Mouse (Mus musculus): ENCODE measurements around the gene Mpp3. TPM values are rescaled to one million over a fixed set of nuclear protein-coding genes. Genes with fewer than 3 reads are reported as not detected.
A peak's percentile ranks its signal among the peaks of the same experiment; 100 is the strongest.

Gene Mpp3
- polyA plus RNA-seq, 1 experiment from 2014 or later, result 7.2 TPM

GRCm38 (mm10) chr11:101963043-101963442 lies 65.2 kb downstream of the Mpp3 start:
- Histone ChIP-seq H3K27me3 (replicated peaks) (peaks cover 61% of the 10 kb centered on the region), H3K9ac (no peak overlapping the region), H3K4me2 (peak overlapping the region; percentile 97), H3K27ac (no peak overlapping the region), H3K36me3 (no peaks in the 10 kb centered on the region), H3K4me1 (peaks cover 14% of the 10 kb centered on the region), H3K4me3 (replicated peaks) (peak overlapping the region; percentile 47), H3K9me3 (no peaks in the 10 kb centered on the region)
- WGBS, result 6% methylated on average over 11 of the region's 11 CpGs
- ATAC-seq (ENCODE audit: insufficient read depth, low FRiP score, low read depth), result no peak

DNA sequence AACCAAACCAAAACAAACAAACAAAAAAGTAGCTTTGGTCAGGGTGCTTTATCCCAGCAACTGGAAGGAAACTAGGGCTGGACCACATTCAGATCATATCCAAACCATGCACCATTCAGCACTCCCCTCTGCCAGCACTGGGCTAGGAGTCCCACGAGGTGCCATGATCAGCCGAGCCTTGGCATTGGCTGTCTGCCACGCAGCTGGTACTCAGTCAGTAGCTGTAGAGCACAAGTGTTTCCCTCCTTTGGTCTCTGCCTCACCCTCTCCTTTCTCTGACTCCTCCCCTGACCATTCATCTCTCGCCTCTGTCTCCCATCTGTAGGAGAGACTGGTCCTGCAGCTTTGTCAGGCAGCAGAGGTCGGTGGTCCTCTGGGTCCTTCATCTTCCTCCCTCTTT lies 70.8 kb downstream of the Mpp3 start:
- ATAC-seq (ENCODE audit: insufficient read depth, low FRiP score, low read depth), result no peak
- 63% methylated on average over 5 of the region's 5 CpGs for WGBS
- H3K27me3 ChIP-seq (replicated peaks), result peaks cover 19% of the 10 kb centered on the region

DNA sequence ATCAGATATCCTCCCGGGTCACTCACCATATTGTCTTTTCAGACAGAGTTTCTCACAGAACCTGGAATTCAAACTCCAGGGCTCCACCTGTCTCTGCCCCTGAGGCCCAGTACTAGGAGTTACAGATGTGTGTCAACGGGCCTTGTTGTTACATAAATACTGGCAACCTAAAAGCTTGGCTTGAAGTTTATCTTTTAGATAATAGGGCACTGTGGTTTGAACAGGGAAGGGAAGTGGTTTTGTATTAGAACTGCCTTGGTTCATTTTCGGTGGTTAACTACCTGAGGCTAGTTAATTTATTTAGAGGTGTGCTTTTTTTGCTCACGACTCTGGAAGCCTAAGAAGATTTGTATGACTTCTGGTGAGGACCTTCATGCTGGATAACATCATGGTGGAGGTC lies 74.8 kb downstream of the Mpp3 start:
- ATAC-seq (ENCODE audit: insufficient read depth, low FRiP score, low read depth), result no peak
- Histone ChIP-seq H3K9me3 (no peaks in the 10 kb centered on the region), H3K4me1 (peaks cover 11% of the 10 kb centered on the region; the same call in 1 of the 2 replicates), H3K9ac (no peak overlapping the region), H3K4me2 (peak overlapping the region; percentile 36), H3K4me3 (replicated peaks) (no peak overlapping the region), H3K27me3 (replicated peaks) (no peaks in the 10 kb centered on the region), H3K27ac (peak overlapping the region; percentile 63; the same call in 1 of the 2 replicates), H3K36me3 (no peaks in the 10 kb centered on the region)
- 44% methylated on average over 4 of the region's 4 CpGs for WGBS

More for the DNA sequence above, 70.8 kb downstream of the Mpp3 start:
- no peak overlapping the region for H3K4me2 ChIP-seq
- no peak overlapping the region for H3K9ac ChIP-seq
- H3K36me3 ChIP-seq, result no peaks in the 10 kb centered on the region
- H3K4me1 ChIP-seq, result peaks cover 9% of the 10 kb centered on the region; the same call in 1 of the 2 replicates
- no peak overlapping the region for H3K27ac ChIP-seq
- H3K4me3 ChIP-seq (replicated peaks), result no peak overlapping the region
- no peaks in the 10 kb centered on the region for H3K9me3 ChIP-seq

DNA sequence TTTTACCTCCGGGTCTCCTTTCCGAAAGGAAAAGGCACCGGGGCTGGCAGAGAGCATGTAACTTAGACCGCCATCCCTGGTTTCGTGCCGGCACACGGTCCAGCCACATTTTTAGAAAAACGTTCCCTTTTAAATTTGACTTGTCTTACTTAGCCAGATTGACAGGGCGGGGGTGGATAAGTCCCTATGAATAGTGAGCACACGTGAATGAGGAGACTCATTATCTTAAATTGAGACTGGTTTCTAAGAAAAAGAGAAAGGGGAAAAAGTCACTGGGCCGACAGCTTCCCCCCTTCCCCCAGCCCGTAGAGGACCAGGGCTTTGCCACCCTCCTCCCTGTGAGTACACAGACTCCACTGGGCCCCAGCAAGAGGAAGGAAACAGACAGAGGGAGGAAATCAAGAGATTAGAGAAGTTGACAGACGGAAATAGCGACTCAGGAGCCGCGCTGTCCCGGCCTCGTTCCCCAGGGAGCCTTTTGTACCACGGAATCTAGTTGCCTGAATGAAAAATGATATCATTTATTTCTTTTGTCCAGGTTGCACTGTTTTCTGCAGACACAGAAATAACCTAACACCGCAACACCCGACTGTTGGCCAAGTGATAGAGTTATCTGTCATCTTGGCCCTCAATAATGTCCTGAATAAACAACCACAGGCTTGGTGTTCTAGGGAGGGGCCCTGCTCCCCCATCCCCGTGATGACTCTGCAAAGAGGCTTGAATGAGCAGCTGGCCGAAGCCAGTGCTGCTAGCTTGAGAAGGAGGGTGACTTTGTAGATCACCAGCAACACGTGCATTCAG lies 75.5 kb downstream of the Mpp3 start:
- no peaks in the 10 kb centered on the region for H3K36me3 ChIP-seq
- peak; percentile 60; the same call in 1 of the 2 replicates for ATAC-seq (ENCODE audit: insufficient read depth, low FRiP score, low read depth)
- H3K4me2 ChIP-seq, result peak overlapping the region; percentile 36
- peak overlapping the region; percentile 63; the same call in 1 of the 2 replicates for H3K27ac ChIP-seq
- H3K4me3 ChIP-seq (replicated peaks), result peak overlapping the region; percentile 3; the same call in 1 of the 2 replicates
- no peaks in the 10 kb centered on the region for H3K9me3 ChIP-seq
- H3K27me3 ChIP-seq (replicated peaks), result no peaks in the 10 kb centered on the region
- no peak overlapping the region for H3K9ac ChIP-seq
- 20% methylated on average over 24 of the region's 24 CpGs for WGBS
- H3K4me1 ChIP-seq, result peaks cover 11% of the 10 kb centered on the region; the same call in 1 of the 2 replicates

GRCm38 (mm10) chr11:101950021-101950420 lies 78.2 kb downstream of the Mpp3 start:
- Histone ChIP-seq H3K4me2 (no peak overlapping the region), H3K4me1 (peaks cover 11% of the 10 kb centered on the region; the same call in 1 of the 2 replicates), H3K9ac (no peak overlapping the region), H3K9me3 (no peaks in the 10 kb centered on the region), H3K4me3 (replicated peaks) (no peak overlapping the region), H3K36me3 (no peaks in the 10 kb centered on the region), H3K27ac (no peak overlapping the region), H3K27me3 (replicated peaks) (no peaks in the 10 kb centered on the region)
- 70% methylated on average over 5 of the region's 5 CpGs for WGBS
- no peak for ATAC-seq (ENCODE audit: insufficient read depth, low FRiP score, low read depth)

Other genes with a start within 250 kb of the Mpp3 start
- 6.8 and 9.0 TPM in 2 replicates for gene Etv4, start 243.1 kb downstream of the Mpp3 start, polyA plus RNA-seq (2015; fragmentation: Nextera tagmentation; extraction: Ambion mirVana)
- gene Meox1, start 134.1 kb downstream of the Mpp3 start, polyA plus RNA-seq (2015; fragmentation: Nextera tagmentation; extraction: Ambion mirVana), result 5.0 and 5.3 TPM in 2 replicates
- 0.08 and 0.10 TPM in 2 replicates for gene Sost, start 61.4 kb downstream of the Mpp3 start, polyA plus RNA-seq (2015; fragmentation: Nextera tagmentation; extraction: Ambion mirVana)
- gene Cfap97d1, start 44.2 kb downstream of the Mpp3 start, polyA plus RNA-seq (2015; fragmentation: Nextera tagmentation; extraction: Ambion mirVana), result not detected in 2 replicates
- gene Dusp3, start 41.4 kb downstream of the Mpp3 start, polyA plus RNA-seq (2015; fragmentation: Nextera tagmentation; extraction: Ambion mirVana), result 22.5 and 25.0 TPM in 2 replicates
- 2.0 and 2.2 TPM in 2 replicates for gene Cd300lg, start 13.0 kb upstream of the Mpp3 start, polyA plus RNA-seq (2015; fragmentation: Nextera tagmentation; extraction: Ambion mirVana)
- 6.8 and 8.8 TPM in 2 replicates for gene Mpp2, start 60.1 kb upstream of the Mpp3 start, polyA plus RNA-seq (2015; fragmentation: Nextera tagmentation; extraction: Ambion mirVana)
- 4.8 and 7.6 TPM in 2 replicates for gene Ppy, start 72.9 kb upstream of the Mpp3 start, polyA plus RNA-seq (2015; fragmentation: Nextera tagmentation; extraction: Ambion mirVana)
- gene Pyy, start 79.4 kb upstream of the Mpp3 start, polyA plus RNA-seq (2015; fragmentation: Nextera tagmentation; extraction: Ambion mirVana), result 65.1 and 89.6 TPM in 2 replicates
- gene Nags, start 117.1 kb upstream of the Mpp3 start, polyA plus RNA-seq (2015; fragmentation: Nextera tagmentation; extraction: Ambion mirVana), result 6.2 and 6.5 TPM in 2 replicates
- 28.0 and 28.3 TPM in 2 replicates for gene Tmem101, start 127.9 kb upstream of the Mpp3 start, polyA plus RNA-seq (2015; fragmentation: Nextera tagmentation; extraction: Ambion mirVana)
- gene Lsm12, start 156.8 kb upstream of the Mpp3 start, polyA plus RNA-seq (2015; fragmentation: Nextera tagmentation; extraction: Ambion mirVana), result 110 and 112 TPM in 2 replicates
- 29.6 and 32.1 TPM in 2 replicates for gene G6pc3, start 161.2 kb upstream of the Mpp3 start, polyA plus RNA-seq (2015; fragmentation: Nextera tagmentation; extraction: Ambion mirVana)
- 68.7 and 71.3 TPM in 2 replicates for gene Hdac5, start 201.7 kb upstream of the Mpp3 start, polyA plus RNA-seq (2015; fragmentation: Nextera tagmentation; extraction: Ambion mirVana)
- gene BC030867, start 220.4 kb upstream of the Mpp3 start, polyA plus RNA-seq (2015; fragmentation: Nextera tagmentation; extraction: Ambion mirVana), result 11.4 and 11.7 TPM in 2 replicates
- gene Asb16, start 240.3 kb upstream of the Mpp3 start, polyA plus RNA-seq (2015; fragmentation: Nextera tagmentation; extraction: Ambion mirVana), result 0.09 TPM in 1 of 2 replicates, not detected in the other

Data from stomach, embryonic 15.5 days (tissue).